9 mouse cellular contexts compared by ENCODE assay signal in genomic region chr5:73133833-73134185, GRCm38 (mm10).
DNase-seq lines count a peak whose midpoint lies in the region; ATAC-seq lines count a peak whose summit lies in the region.
"Had no signal": no experiment of that assay in that cellular context is flagged by ENCODE, and none has a peak within 500 bp of the region (broad histone marks: within the 10 kb centered on the region; RNA-seq: fewer than 3 reads in every experiment).

No protein-coding gene starts in this region.

- H3K9me3 ChIP-seq in hindbrain, embryonic 14.5 days (ENCODE audit: control insufficient read depth, low read length): no peaks in the 10 kb centered on the region
- H3K9me3 ChIP-seq in stomach, embryonic 16.5 days (replicated peaks; ENCODE audit: control insufficient read depth, low read length): no peaks in the 10 kb centered on the region
- H3K9me3 ChIP-seq: limb, embryonic 15.5 days had no signal

- 0 out of 2 replicates have a peak, but pooled peaks have one; percentile 25 for ATAC-seq in hindbrain, embryonic 14.5 days (ENCODE audit: low FRiP score)
- peak; percentile 81 for ATAC-seq in megakaryocyte-erythroid progenitor cell, adult 5-6 weeks (replicated peaks; ENCODE audit: low FRiP score, low TSS enrichment, poor library complexity, severe bottlenecking)
- ATAC-seq in stomach, embryonic 16.5 days (ENCODE audit: insufficient read depth, low FRiP score): 0 out of 2 replicates have a peak, but pooled peaks have one; percentile 42

- intact Hi-C loops in gastrocnemius, postnatal 36 days (cut with DNase I): loop anchor here (2.0 to 5.0 kb wide), 3 partner anchors 123 to 247 kb away; partner anchors contain the start of gene Fryl

- DNase-seq in gastrocnemius, adult 18-20 months (ENCODE audit: low spot score): peak; percentile 62
- DNase-seq in gastrocnemius, postnatal 36 days: no peak
- DNase-seq in ZHBTc4 (ENCODE audit: low read depth, low spot score): peak; percentile 66
- DNase-seq in embryo, embryonic 11 days: peak; percentile 63
- DNase-seq in hindbrain, embryonic 14.5 days (ENCODE audit: low spot score): peak; percentile 74
- peak; percentile 64 for DNase-seq in layer of hippocampus, adult 9-10 months (ENCODE audit: low spot score)

- H3K36me3 ChIP-seq in hindbrain, embryonic 14.5 days (replicated peaks; ENCODE audit: control insufficient read depth, insufficient read depth): peaks cover 5% of the 10 kb centered on the region; the same call in 1 of the 2 replicates
- H3K36me3 ChIP-seq in stomach, embryonic 16.5 days (ENCODE audit: control insufficient read depth, insufficient read depth, low read length): no peaks in the 10 kb centered on the region

- no peak overlapping the region for H3K27ac ChIP-seq in hindbrain, embryonic 14.5 days
- no peak overlapping the region for H3K27ac ChIP-seq in stomach, embryonic 16.5 days (ENCODE audit: low read length)
- H3K27ac ChIP-seq: limb, embryonic 15.5 days had no signal

- H3K9ac ChIP-seq in hindbrain, embryonic 14.5 days: no peak overlapping the region
- H3K9ac ChIP-seq in stomach, embryonic 16.5 days (ENCODE audit: low read length): no peak overlapping the region
- H3K9ac ChIP-seq: limb, embryonic 15.5 days had no signal

- 0 out of 2 replicates have a peak, but pooled peaks cover 4% of the 10 kb centered on the region for H3K4me1 ChIP-seq in hindbrain, embryonic 14.5 days (replicated peaks; ENCODE audit: control insufficient read depth, insufficient read depth, low read length)
- peaks cover 6% of the 10 kb centered on the region; the same call in 1 of the 2 replicates for H3K4me1 ChIP-seq in stomach, embryonic 16.5 days (ENCODE audit: control insufficient read depth, insufficient read depth, low read length)
- H3K4me1 ChIP-seq: limb, embryonic 15.5 days had no signal

- no peaks in the 10 kb centered on the region for H3K27me3 ChIP-seq in hindbrain, embryonic 14.5 days (ENCODE audit: control insufficient read depth, insufficient read depth, low read length)
- H3K27me3 ChIP-seq in stomach, embryonic 16.5 days (ENCODE audit: control insufficient read depth, insufficient read depth, low read length): no peaks in the 10 kb centered on the region
- H3K27me3 ChIP-seq: limb, embryonic 15.5 days had no signal

- H3K4me3 ChIP-seq in hindbrain, embryonic 14.5 days (replicated peaks; ENCODE audit: low read length): no peak overlapping the region
- H3K4me3 ChIP-seq in stomach, embryonic 16.5 days (replicated peaks; ENCODE audit: low read length): no peak overlapping the region
- H3K4me3 ChIP-seq: limb, embryonic 15.5 days had no signal

- no peak overlapping the region for H3K4me2 ChIP-seq in hindbrain, embryonic 14.5 days (replicated peaks)
- H3K4me2 ChIP-seq in stomach, embryonic 16.5 days (ENCODE audit: low read depth, low read length): no peak overlapping the region
- H3K4me2 ChIP-seq: limb, embryonic 15.5 days had no signal

- 48% methylated on average over 5 of the region's 5 CpGs for WGBS in hindbrain, embryonic 14.5 days
- 45% methylated on average over 5 of the region's 5 CpGs for WGBS in stomach, embryonic 16.5 days

Comparison
In these comparisons a context has a peak if more than half of its experiments do, and no peak if none do; other contexts are left out.
1. DNase-seq: peak in gastrocnemius, adult 18-20 months (single experiment), ZHBTc4 (single experiment), embryo, embryonic 11 days (single experiment), hindbrain, embryonic 14.5 days (single experiment) and layer of hippocampus, adult 9-10 months (single experiment); none in gastrocnemius, postnatal 36 days (0 of 2).
2. ATAC-seq: peak in every context shown above with its lines; median percentile 81 in megakaryocyte-erythroid progenitor cell, adult 5-6 weeks; 42 in stomach, embryonic 16.5 days; 25 in hindbrain, embryonic 14.5 days.